Mouse (Mus musculus) urinary bladder, postnatal 4 days (tissue): ENCODE measurements around the gene Cemip.
"Not testable (repeated sequence)": the region's sequence is repeated elsewhere in the genome, so short reads cannot be mapped to it uniquely, and the experiment has no call there.

Experiments used
- DNase-seq, 2 experiments: peaks; one replicate each; pipeline ENCODE4 v3.0.0; 2021 to 2022; ENCODE audit warnings: low spot score in 2 of 2

Cemip gene

DNA sequence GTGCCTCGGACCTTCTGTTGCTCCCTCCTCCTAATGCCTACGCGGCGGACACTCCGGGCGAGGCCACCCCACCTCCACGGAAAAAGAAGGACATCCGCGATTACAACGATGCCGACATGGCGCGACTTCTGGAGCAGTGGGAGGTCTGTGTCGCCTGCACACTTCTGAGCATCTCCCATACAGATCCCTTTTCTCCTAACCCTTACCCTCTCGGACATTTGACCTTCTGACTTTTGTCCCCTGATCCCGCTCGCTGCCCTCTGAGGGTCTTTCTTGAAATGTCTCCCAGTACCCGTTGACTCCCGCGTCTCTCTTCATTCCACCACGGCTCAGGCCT is 194.0 kb downstream of the Cemip start:
- DNase-seq: no peak

DNA sequence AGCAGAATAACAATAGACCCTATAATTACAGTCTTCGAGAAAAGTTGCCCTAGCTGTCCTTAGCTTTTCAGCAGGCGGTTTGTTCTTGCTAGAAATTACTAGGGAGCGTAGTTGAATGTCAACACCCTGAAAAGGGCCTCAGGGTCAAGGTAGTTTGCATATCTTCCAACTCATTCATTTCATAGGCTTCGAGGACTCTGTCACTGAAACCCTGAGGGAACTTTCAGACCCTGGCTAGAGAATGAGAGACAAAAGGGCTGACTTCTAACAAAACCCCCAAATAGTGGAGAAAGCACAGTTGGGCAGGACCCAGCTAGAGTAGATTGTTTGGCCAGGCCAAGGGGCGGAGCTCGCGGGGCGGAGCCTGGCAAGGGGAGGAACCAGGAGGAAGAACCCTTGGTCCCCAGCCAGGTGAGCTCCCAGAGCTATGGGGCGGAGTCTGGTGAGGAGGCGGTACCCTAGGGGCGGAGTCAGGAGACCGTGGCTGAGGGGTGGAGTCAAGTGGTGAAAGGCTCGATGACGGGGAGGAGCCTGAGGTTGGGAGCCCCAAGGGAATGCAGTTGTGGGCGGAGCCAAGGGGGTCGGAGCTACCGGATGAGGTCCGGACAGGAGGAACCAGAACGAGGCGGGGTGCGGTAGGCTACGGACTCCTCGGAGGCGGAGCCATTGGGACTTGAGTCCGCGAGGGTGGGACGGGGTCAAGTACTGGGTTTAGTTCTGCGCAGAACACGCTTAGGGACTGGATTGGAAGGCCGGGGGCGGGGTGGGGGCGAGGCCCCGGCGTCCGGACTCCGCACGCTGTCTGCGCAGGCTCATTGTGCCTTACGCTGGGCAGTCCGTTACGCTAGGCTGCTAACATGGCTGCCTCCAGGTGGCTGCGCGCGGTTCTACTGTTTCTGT is 194.6 kb downstream of the Cemip start:
- DNase-seq: peak; percentile 100

DNA sequence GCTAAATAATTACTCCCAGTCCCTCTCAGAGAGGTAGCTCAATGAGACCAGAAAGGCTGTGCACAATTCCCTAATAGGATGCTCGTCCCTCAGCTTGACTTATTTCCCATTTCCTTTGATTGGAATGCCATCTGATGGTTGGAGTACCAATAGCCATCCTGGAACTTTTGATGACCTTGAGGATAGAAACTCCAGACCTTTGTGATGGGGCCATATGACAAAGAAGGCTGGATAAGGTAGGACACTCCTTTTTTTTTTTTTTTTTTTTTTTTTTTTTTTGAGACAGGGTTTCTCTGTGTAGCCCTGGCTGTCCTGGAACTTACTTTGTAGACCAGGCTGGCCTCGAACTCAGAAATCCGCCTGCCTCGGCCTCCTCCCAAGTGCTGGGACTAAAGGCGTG is 196.4 kb downstream of the Cemip start:
- not testable (repeated sequence) for DNase-seq

DNA sequence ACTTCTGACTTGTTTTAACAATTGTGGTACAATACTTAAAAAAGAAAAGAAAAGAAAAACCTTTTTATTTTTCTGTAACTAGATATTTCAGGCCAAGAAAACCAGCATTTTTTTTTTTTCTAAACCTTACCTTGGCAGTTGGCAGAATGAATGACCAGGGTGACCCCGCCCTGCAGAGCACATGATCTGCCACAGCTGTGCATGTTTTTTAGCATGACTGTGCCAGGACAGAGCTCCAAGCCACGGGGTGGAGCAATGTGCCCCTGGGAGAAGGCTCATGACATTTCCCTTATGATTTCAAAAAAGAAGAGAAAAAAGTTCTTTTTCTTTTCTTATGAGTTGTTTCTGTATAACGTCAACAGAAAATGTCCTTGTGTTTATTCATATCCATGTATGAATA is 196.9 kb downstream of the Cemip start:
- no peak for DNase-seq

DNA sequence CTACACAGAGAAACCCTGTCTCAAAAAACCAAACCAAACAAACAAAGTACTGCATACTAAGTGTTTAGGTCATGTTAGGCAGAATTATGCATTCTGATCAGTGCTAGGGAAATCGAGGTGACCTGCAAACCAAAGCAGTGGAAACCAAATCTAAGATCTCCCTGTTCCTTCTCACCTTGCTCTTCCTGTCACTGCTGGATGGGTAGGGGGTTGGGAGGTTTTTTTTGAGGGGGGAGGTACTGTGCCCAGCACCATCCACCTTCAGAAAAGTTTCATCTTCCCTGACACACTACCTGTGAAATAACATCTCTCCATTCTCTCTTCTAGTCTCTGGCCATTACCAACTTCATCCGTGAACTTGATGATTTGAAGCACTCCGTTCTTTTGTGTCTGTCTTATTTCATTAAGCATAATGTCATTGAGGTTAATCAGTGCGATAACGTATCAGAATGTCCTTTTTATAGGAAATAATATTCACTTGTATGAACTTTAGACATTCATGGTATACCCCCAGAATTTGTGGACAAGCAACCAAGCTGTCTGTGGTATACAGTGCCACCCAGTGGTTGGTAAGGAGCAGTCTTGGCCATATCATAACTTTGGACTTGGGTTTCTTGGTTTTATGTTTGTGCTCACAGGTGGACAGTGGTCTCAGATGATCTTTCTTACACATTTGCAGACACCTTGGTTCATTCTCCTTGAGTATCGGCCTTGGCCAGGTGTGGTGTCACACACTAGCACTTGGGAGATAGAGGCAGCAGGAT is 199.8 kb downstream of the Cemip start:
- no peak for DNase-seq

DNA sequence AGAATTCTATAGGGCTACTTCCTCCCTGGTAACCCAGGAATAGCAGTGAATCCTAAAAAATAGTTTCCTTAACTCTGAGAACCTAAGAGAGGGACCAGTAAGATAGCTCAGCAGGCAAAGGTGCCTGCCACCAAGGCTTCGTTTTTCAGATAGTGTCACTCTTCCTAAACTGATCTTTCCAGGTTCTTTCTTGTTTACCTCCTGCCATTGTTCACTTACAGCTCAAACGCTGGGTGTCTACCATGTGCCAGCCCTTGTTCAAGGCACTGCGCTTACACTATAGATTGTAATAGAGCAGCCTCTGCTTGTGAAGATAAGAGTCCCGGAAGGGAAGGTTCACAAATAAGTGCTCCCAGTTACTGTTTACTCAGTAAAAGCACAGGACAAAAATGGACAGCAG is 200.5 kb downstream of the Cemip start:
- no peak for DNase-seq

DNA sequence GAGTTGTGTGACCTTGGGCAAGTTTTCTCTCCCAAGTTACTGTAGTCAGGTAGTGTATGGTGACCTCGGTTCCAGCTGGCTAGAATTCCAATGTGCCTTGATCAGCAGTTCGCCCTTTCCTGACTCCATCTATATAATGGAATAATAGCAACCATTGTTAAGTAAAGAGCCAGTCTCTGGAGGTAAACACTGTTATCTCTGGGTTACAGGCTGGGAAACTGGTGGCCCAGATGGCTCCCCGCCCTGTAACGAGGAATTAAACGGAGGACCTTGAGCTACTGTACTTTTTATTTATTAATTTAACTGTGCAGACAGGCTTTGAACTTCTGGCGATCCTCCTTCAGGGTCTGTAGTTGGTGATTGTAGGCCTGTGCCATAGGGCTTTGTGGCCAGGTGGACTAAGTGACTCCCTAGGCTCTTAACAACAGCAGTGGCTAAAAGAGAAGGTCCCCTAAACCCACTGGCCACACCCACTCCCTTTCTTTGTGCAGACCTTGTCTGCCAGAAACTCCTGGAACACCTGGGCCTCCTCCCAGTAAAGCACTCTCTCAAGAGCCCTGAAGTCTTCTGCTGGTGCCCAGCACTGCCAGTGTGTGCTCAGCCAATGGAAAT is 201.3 kb downstream of the Cemip start:
- DNase-seq: peak in 1 of 2 experiments; percentile 19

DNA sequence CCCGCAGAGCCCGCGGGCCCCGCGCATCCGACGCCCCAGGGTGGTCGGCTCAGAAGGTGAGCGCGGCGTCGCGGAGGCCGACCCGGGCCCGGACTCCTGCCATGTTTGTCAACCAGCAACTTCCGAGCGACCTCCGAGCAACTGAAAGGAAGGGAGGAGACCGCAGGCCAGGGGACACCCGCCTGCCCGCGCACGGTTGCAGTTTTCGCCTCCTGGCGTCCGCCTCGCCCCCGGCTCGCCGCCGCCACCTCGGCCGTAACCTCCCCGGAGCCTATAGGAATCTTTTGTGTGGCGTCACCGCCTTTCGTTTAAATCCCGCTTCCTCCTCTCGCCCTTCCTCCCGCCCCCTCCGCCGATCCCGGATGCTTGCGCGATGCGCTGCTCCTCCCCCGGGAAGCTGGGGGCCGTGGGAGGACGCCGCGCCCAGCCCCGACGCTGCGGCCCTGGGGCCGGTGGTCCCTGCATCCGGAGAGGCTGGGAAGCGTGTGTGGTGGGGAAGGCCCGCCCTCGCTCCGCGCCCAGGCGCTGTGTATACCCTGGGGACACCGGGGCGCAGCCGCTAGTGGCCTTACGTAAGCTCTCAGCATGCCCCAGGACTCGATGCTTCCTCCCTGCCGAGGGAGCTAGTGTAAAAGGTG is 202.2 kb downstream of the Cemip start, which contains the start of the genes Tlnrd1 and Mesd:
Gene Tlnrd1, minus strand, starts transcription at position 285 of the 638 bp plus-strand sequence.
Gene Mesd, plus strand, starts transcription at position 446 of the 638 bp plus-strand sequence.
- DNase-seq: peak; percentile 88

DNA sequence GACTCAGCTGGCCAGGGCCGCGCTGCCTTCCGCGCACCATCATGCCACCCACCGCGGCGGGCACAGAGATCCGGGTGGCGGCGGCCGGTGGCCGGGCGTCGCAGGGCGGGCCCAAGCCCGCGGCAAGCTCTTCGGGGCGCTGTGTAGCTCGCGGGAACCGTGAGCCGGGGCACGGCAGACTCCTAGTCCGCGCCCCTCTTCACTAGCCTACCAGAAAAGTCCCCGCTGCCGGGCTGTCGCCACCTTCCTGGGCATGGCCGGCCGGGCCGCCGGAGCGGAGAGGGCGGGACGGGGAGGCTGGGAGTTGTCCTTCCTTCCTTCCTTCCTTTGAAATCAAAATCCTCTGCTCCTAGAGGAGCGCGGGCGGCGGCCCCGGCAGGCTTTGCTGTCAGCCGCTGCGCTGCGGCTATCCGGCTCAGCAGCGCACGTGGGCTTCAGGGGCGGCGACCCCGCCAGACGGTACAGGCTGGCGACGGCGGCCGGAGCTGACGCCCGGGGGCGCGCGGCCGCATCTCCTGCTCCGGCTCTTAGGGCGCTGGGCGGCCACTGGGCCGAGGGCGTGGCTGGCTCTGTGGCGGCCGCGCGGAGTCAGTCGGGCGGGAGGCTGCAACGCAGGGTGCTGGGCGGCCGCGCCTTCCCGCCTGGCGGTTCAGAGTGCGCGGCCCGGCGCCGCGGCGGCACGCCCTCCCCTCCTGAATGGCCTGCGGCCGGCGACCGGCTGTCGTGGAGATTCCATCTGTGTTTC is 202.9 kb downstream of the Cemip start:
- peak; percentile 71 to 73 for DNase-seq
